Mouse (Mus musculus): ENCODE data around the gene Ano7. TPM values are rescaled to one million over a fixed set of nuclear protein-coding genes. Genes with fewer than 3 reads are reported as not detected.

The Ano7 gene
- total and polyA plus RNA-seq, 2 experiments from 2014 or later: 2.2 to 3.0 TPM

DNA sequence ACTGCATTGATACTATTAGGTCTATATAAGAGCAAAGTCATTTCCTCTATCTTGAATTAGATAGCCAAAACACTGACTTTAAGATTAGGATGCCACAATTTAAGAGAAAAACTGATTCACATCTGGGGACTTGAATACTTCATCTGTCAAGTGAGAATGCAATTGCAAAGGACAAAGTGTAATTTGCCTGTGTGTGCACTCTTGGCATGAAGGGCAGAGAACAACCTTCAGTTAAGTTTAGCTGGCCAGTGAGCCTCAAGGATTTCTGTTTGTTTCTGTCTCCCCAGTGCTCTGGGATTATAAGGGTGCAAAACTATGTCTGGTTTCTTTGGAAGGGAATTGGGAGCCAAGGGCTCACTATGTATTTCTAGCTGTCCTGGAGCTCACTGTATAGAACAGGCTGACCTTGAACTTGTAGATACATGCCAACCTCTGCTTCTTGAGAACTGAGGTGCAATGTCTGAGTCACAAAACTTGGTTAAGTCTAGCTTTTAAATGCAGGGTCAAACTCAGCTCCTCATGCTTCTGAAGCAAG, 80.1 kb downstream of the Ano7 start:
- Histone ChIP-seq H3K27me3 (ENCODE audit: insufficient read depth, low read length) (no peaks in the 10 kb centered on the region), H3K27ac (ENCODE audit: low read depth, low read length) (no peak overlapping the region), H3K36me3 (ENCODE audit: insufficient read depth, low read length) (no peaks in the 10 kb centered on the region), H3K4me3 (ENCODE audit: low read depth, low read length) (no peak overlapping the region), H3K4me1 (ENCODE audit: insufficient read depth, low read length) (no peaks in the 10 kb centered on the region), H3K9me3 (ENCODE audit: low read length) (no peaks in the 10 kb centered on the region), H3K4me2 (ENCODE audit: low read depth, low read length, poor library complexity, severe bottlenecking) (no peak overlapping the region), H3K9ac (replicated peaks; ENCODE audit: low read length, poor library complexity, severe bottlenecking) (no peak overlapping the region)
- DNase-seq (ENCODE audit: low spot score) (no peak), ATAC-seq (ENCODE audit: low FRiP score) (no peak)
- TF ChIP-seq CTCF (IDR thresholded peaks at IDR 0.05): no peak

Small RNA genes lying within 50 kb of the gene (microRNA-seq; reads per million reads assigned to microRNA genes)
- gene Mir6345 (ENCODE audit: borderline number of aligned reads): not detected
- not detected for gene Mir6902 (ENCODE audit: borderline number of aligned reads)

Other genes with a start within 250 kb of the Ano7 start
- not detected in 2 replicates for gene Agxt, start 238.7 kb upstream of the Ano7 start, total RNA-seq (2014; rRNA removed)
- gene Agxt, start 238.7 kb upstream of the Ano7 start, polyA plus RNA-seq (2015; fragmentation: Nextera tagmentation; extraction: Ambion mirVana): not detected in 2 replicates
- 0.88 TPM in 1 of 2 replicates, not detected in the other for gene 2310007B03Rik, start 213.0 kb upstream of the Ano7 start, total RNA-seq (2014; rRNA removed)
- gene 2310007B03Rik, start 213.0 kb upstream of the Ano7 start, polyA plus RNA-seq (2015; fragmentation: Nextera tagmentation; extraction: Ambion mirVana): 0.07 and 0.10 TPM in 2 replicates
- 1.2 and 1.4 TPM in 2 replicates for gene Crocc2, start 205.2 kb upstream of the Ano7 start, total RNA-seq (2014; rRNA removed)
- gene Crocc2, start 205.2 kb upstream of the Ano7 start, polyA plus RNA-seq (2015; fragmentation: Nextera tagmentation; extraction: Ambion mirVana): 0.54 and 0.84 TPM in 2 replicates
- 19.9 and 24.4 TPM in 2 replicates for gene Sned1, start 138.1 kb upstream of the Ano7 start, total RNA-seq (2014; rRNA removed)
- gene Sned1, start 138.1 kb upstream of the Ano7 start, polyA plus RNA-seq (2015; fragmentation: Nextera tagmentation; extraction: Ambion mirVana): 4.7 and 5.1 TPM in 2 replicates
- gene Mterf4, start 68.0 kb upstream of the Ano7 start, total RNA-seq (2014; rRNA removed): 32.4 and 35.4 TPM in 2 replicates
- 23.9 and 25.0 TPM in 2 replicates for gene Mterf4, start 68.0 kb upstream of the Ano7 start, polyA plus RNA-seq (2015; fragmentation: Nextera tagmentation; extraction: Ambion mirVana)
- 12.9 and 13.7 TPM in 2 replicates for gene Ppp1r7, start 31.1 kb upstream of the Ano7 start, total RNA-seq (2014; rRNA removed)
- 56.2 and 62.9 TPM in 2 replicates for gene Ppp1r7, start 31.1 kb upstream of the Ano7 start, polyA plus RNA-seq (2015; fragmentation: Nextera tagmentation; extraction: Ambion mirVana)
- gene Pask, start 30.4 kb upstream of the Ano7 start, total RNA-seq (2014; rRNA removed): 4.4 and 5.2 TPM in 2 replicates
- gene Pask, start 30.4 kb upstream of the Ano7 start, polyA plus RNA-seq (2015; fragmentation: Nextera tagmentation; extraction: Ambion mirVana): 3.0 and 4.2 TPM in 2 replicates
- 67.4 and 75.6 TPM in 2 replicates for gene Hdlbp, start 104.9 kb downstream of the Ano7 start, total RNA-seq (2014; rRNA removed)
- gene Hdlbp, start 104.9 kb downstream of the Ano7 start, polyA plus RNA-seq (2015; fragmentation: Nextera tagmentation; extraction: Ambion mirVana): 66.2 and 76.8 TPM in 2 replicates
- gene Farp2, start 138.1 kb downstream of the Ano7 start, total RNA-seq (2014; rRNA removed): 7.4 and 7.8 TPM in 2 replicates
- 2.2 and 2.3 TPM in 2 replicates for gene Farp2, start 138.1 kb downstream of the Ano7 start, polyA plus RNA-seq (2015; fragmentation: Nextera tagmentation; extraction: Ambion mirVana)